Mouse (Mus musculus) forebrain, embryonic 16.5 days (tissue): ENCODE data around the gene Ranbp1. TPM values are rescaled to one million over a fixed set of nuclear protein-coding genes. Genes with fewer than 3 reads are reported as not detected.
A peak's percentile ranks its signal among the peaks of the same experiment; 100 is the strongest.
"Not testable (repeated sequence)": the region's sequence is repeated elsewhere in the genome, so short reads cannot be mapped to it uniquely, and the experiment has no call there.

Experiments
- ATAC-seq: fragments of 200-750 bp; cut with Nextera tagmentation; 2 replicates; pipeline ENCODE4 v1.8.0; 2017; ENCODE audit warnings: mild to moderate bottlenecking, moderate library complexity
- H3K27ac ChIP-seq: fragments of 300-500 bp; sonication (generic); 2 replicates; pipeline ENCODE4 v1.5.1; 2014; ENCODE audit warnings: low read length, control low read depth
- H3K27me3 ChIP-seq: fragments of 300-500 bp; sonication (generic); replicated peaks from 2 replicates; pipeline ENCODE4 v1.6.1; 2014; ENCODE audit warnings: low read length; ENCODE audit not compliant: control insufficient read depth, insufficient read depth
- H3K36me3 ChIP-seq: fragments of 300-500 bp; sonication (generic); 2 replicates; pipeline ENCODE4 v1.6.1; 2014; ENCODE audit not compliant: control insufficient read depth, insufficient read depth
- H3K4me1 ChIP-seq: fragments of 300-500 bp; sonication (generic); replicated peaks from 2 replicates; pipeline ENCODE4 v1.6.1; 2014; ENCODE audit warnings: low read length; ENCODE audit not compliant: control insufficient read depth, insufficient read depth
- H3K4me2 ChIP-seq: fragments of 300-500 bp; sonication (generic); 2 replicates; pipeline ENCODE4 v1.6.1; 2014; ENCODE audit warnings: mild to moderate bottlenecking, low read length, control low read depth
- H3K4me3 ChIP-seq: fragments of 300-500 bp; sonication (generic); replicated peaks from 2 replicates; pipeline ENCODE4 v1.5.1; 2014; ENCODE audit warnings: mild to moderate bottlenecking, low read length, control low read depth
- H3K9ac ChIP-seq: fragments of 300-500 bp; sonication (generic); replicated peaks from 2 replicates; pipeline ENCODE4 v1.6.1; 2014; ENCODE audit warnings: low read depth, low read length, control low read depth
- H3K9me3 ChIP-seq: fragments of 300-500 bp; sonication (generic); 2 replicates; pipeline ENCODE4 v1.6.1; 2016; ENCODE audit warnings: low read length; ENCODE audit not compliant: control insufficient read depth
- WGBS: fragments of 180-500 bp; shearing (Covaris S2); extraction: QIAGEN DNeasy Blood & Tissue Kit; methylation state at CpG from one replicate; pipeline ENCODE4 v1.1.7; 2014; 5-methylcytosine and 5-hydroxymethylcytosine counted together
- polyA plus RNA-seq: library from polyadenylated mRNA; unstranded; fragments of >200 nt; fragmentation: Nextera tagmentation; extraction: Ambion mirVana; gene quantifications from 2 replicates; pipeline ENCODE4 v1.2.1, GENCODE M21; 2015

Ranbp1 gene
- polyA plus RNA-seq = 370 and 388 TPM in 2 replicates

DNA sequence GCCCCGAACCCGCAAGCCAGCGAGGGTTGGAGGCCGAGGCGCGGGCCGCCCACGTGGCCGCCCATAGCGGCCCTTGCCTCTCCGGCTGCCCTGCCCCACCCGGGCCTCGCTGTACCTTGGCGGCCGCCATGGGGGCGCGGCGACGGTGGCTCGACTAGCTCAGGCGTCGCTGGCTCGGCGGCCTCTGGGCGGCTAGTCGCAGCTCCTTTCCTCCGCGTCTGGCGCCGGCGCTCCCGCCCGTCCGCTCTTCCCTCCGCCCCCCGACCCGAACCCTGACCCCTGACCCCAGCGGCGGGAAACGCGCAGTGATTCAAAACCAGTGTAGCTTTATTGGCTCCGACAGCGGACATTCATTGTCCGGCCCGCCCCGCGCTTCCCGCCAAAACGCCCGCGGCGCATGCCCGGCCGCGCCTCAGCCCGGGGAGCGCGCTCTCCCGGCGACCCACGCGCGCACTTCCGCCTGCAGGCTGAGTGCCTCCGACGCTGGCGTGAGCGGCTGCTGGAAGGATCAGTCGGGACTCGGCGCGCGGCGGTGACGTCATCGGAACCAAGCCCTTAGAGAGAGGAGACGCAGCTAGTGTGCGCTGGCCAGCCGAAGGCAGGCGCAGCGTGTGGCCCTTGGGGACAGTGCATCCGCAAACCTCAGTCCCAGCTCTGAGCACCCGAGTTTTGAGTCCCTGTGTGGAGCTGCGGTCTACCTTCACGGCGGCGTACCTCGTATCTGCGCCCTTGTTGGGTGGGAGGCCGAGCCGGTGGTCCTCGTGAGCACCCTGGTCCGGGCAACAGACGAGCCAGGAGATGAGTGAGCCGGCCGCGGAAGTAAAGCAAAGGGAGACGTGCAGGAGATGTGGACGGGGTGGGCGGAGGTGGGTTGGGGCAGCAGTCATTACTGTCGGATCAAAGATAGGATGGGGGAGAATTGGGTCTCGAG is at the start of gene Ranbp1, which contains the start of gene Trmt2a:
Gene Ranbp1 (minus strand): TSS at position 300 of the 931 bp plus-strand sequence.
Gene Trmt2a (plus strand): TSS at position 247 of the 931 bp plus-strand sequence.
- peaks cover 35% of the 10 kb centered on the region for H3K36me3 ChIP-seq
- H3K9me3 ChIP-seq = no peaks in the 10 kb centered on the region
- peak within 1 kb of the TSS; percentile 98 for H3K4me2 ChIP-seq
- H3K9ac ChIP-seq = peak within 1 kb of the TSS; percentile 93
- peak within 1 kb of the TSS; percentile 92 for H3K27ac ChIP-seq
- WGBS = under 1% methylated on average over 99 of the region's 102 CpGs
- peak; percentile 97 for ATAC-seq
- H3K27me3 ChIP-seq = no peaks in the 10 kb centered on the region
- H3K4me1 ChIP-seq = peaks cover 31% of the 10 kb centered on the region
- peak within 1 kb of the TSS; percentile 88 for H3K4me3 ChIP-seq

- H3K27me3 ChIP-seq, H3K9me3 ChIP-seq, H3K36me3 ChIP-seq, ATAC-seq: not testable (repeated sequence)
- Histone ChIP-seq H3K9ac (peak overlapping the region; percentile 35; the same call in 1 of the 2 replicates), H3K27ac (peak overlapping the region; percentile 37; the same call in 1 of the 2 replicates), H3K4me2 (peak overlapping the region; percentile 44), H3K4me1 (peaks cover 30% of the 10 kb centered on the region), H3K4me3 (peak overlapping the region; percentile 100)
- 2% methylated on average over 9 of the region's 10 CpGs for WGBS
These were observed 41.1 kb upstream of the Ranbp1 start for GRCm38 (mm10) chr16:18289614-18290013.

DNA sequence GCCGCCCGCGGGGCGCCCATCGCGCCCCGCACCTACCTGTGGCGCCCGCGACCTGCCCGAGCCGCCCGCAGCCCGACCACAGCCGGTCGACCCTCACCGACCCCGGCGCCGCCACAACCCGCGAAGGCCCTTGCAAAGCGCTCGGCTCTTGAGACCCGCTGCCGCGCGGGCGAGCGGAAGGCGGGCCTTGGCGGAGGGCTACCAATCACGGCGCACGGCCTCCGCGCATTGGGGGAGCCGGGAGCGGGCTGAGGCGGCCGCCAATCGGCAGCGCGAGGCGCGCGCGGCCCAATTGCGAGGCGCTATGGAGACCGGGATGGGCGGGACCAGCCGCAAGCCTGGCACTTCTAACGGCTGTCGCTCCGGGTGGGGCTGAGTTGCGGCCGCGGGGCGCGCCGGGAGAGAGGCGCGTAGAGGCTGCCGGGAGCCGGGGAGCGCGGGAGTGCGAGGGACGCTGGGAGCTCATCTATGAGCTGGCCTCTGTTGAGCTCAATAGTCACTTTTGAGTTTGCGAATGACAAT is 40.6 kb upstream of the Ranbp1 start, which contains the start of gene Dgcr8:
Gene Dgcr8 (minus strand): TSS at position 180 of the 522 bp plus-strand sequence.
- under 1% methylated on average over 58 of the region's 71 CpGs for WGBS
- H3K9me3 ChIP-seq = no peaks in the 10 kb centered on the region
- peak within 1 kb of the TSS; percentile 82 for H3K27ac ChIP-seq
- peak; percentile 100 for ATAC-seq
- no peaks in the 10 kb centered on the region for H3K27me3 ChIP-seq
- 0 out of 2 replicates have a peak, but pooled peaks cover 4% of the 10 kb centered on the region for H3K36me3 ChIP-seq
- peak within 1 kb of the TSS; percentile 97 for H3K9ac ChIP-seq
- peak within 1 kb of the TSS; percentile 100 for H3K4me3 ChIP-seq
- peaks cover 30% of the 10 kb centered on the region for H3K4me1 ChIP-seq
- H3K4me2 ChIP-seq = peak within 1 kb of the TSS; percentile 98

DNA sequence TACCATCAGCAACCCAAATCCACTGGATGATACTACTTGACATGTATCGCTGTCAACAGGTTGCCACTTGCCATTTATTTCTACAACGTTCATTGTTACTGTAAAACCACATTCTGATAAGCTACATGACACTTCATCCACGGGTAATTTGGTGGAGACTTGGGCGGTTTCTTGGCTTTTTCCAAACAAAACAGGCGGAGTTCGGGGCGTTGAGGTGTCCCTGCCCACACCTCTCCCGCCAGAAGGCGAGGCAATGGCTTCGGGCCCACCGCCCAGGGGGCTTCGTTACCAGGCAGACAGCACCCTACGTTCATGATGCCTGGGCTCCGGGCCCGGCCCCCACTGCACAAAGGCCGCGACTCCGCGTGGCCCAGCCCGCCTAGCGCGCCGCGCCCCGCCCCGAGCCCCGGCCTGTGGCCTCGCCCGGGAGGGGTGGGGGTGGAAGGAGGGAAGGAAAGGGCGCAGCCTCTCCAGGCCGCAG is 40.1 kb upstream of the Ranbp1 start:
- H3K36me3 ChIP-seq = peaks cover 7% of the 10 kb centered on the region
- no peaks in the 10 kb centered on the region for H3K27me3 ChIP-seq
- peaks cover 30% of the 10 kb centered on the region for H3K4me1 ChIP-seq
- under 1% methylated on average over 30 of the region's 31 CpGs for WGBS
- H3K9me3 ChIP-seq = no peaks in the 10 kb centered on the region
- peak overlapping the region; percentile 97 for H3K9ac ChIP-seq
- peak overlapping the region; percentile 82 for H3K27ac ChIP-seq
- H3K4me3 ChIP-seq = peak overlapping the region; percentile 100
- ATAC-seq = peak; percentile 68
- peak overlapping the region; percentile 98 for H3K4me2 ChIP-seq

- peak overlapping the region; percentile 100 for H3K4me3 ChIP-seq
- peaks cover 12% of the 10 kb centered on the region for H3K36me3 ChIP-seq
- H3K27me3 ChIP-seq = no peaks in the 10 kb centered on the region
- peak overlapping the region; percentile 97 for H3K9ac ChIP-seq
- under 1% methylated on average over 4 of the region's 4 CpGs for WGBS
- no peak overlapping the region; the same call in 1 of the 2 replicates for H3K27ac ChIP-seq
- ATAC-seq = no peak
- H3K9me3 ChIP-seq = no peaks in the 10 kb centered on the region
- peak overlapping the region; percentile 98 for H3K4me2 ChIP-seq
- peaks cover 30% of the 10 kb centered on the region for H3K4me1 ChIP-seq
These were observed 39.6 kb upstream of the Ranbp1 start for GRCm38 (mm10) chr16:18288166-18288565.

- H3K9ac ChIP-seq = no peak overlapping the region
- H3K27me3 ChIP-seq = no peaks in the 10 kb centered on the region
- H3K27ac ChIP-seq = no peak overlapping the region
- peaks cover 57% of the 10 kb centered on the region for H3K36me3 ChIP-seq
- WGBS = 67% methylated on average over 2 of the region's 2 CpGs
- H3K4me2 ChIP-seq = no peak overlapping the region
- no peaks in the 10 kb centered on the region for H3K4me1 ChIP-seq
- no peak for ATAC-seq
- no peaks in the 10 kb centered on the region for H3K9me3 ChIP-seq
- H3K4me3 ChIP-seq = no peak overlapping the region
These were observed 26.6 kb upstream of the Ranbp1 start for GRCm38 (mm10) chr16:18275166-18275565.

DNA sequence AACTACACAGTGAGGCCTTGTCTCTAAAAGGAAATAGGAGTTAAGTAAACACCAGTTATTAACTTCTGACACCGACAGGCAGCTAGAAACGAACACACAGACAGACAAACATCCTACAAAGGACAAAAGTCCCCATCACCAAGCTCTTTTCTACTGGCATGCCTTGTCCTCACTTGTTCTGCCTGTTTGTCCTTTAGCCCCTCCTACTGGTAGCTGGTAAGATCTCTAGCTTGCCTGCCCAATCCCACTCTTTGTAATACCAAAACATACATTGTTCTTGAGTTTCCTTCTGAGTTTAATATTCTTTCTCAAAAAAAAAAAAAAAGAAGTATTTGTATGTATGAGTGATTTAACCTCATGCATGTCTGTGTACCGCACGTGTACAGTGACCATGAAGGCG is 19.6 kb upstream of the Ranbp1 start:
- Histone ChIP-seq H3K9ac (no peak overlapping the region), H3K4me2 (no peak overlapping the region), H3K36me3 (peaks cover 53% of the 10 kb centered on the region), H3K27me3 (no peaks in the 10 kb centered on the region), H3K4me3 (no peak overlapping the region), H3K9me3 (no peaks in the 10 kb centered on the region), H3K27ac (no peak overlapping the region), H3K4me1 (no peaks in the 10 kb centered on the region)
- WGBS = 91% methylated on average over 5 of the region's 5 CpGs
- no peak for ATAC-seq

DNA sequence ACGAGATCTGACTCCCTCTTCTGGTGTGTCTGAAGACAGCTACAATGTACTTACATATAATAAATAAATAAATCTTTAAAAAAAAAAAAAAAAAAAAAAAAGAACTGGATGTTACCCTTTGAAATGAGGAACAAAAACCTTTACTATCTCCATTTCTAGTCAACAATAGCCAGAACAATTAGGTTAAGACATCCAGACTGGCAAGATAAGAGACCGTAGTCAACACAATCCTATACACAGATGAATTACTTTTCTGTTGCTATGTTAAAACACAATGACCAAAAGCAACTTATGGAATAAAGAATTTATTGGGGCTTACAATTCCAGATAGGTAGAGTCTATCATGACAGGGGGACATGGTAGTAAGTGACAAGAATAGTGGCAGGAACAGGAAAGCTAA is 16.5 kb upstream of the Ranbp1 start:
- no peaks in the 10 kb centered on the region for H3K9me3 ChIP-seq
- H3K27ac ChIP-seq = no peak overlapping the region
- peaks cover 40% of the 10 kb centered on the region for H3K36me3 ChIP-seq
- no peak overlapping the region for H3K9ac ChIP-seq
- ATAC-seq = no peak
- no peak overlapping the region for H3K4me2 ChIP-seq
- H3K4me1 ChIP-seq = no peaks in the 10 kb centered on the region
- H3K4me3 ChIP-seq = no peak overlapping the region
- WGBS = 74% methylated on average over 2 of the region's 2 CpGs
- H3K27me3 ChIP-seq = no peaks in the 10 kb centered on the region

- peaks cover 58% of the 10 kb centered on the region for H3K36me3 ChIP-seq
- no peaks in the 10 kb centered on the region for H3K4me1 ChIP-seq
- 94% methylated on average over 2 of the region's 2 CpGs for WGBS
- no peak within 1 kb of the TSS for H3K4me2 ChIP-seq
- H3K9ac ChIP-seq = no peak within 1 kb of the TSS
- H3K27ac ChIP-seq = no peak within 1 kb of the TSS
- H3K27me3 ChIP-seq = no peaks in the 10 kb centered on the region
- no peaks in the 10 kb centered on the region for H3K9me3 ChIP-seq
- ATAC-seq = no peak
- H3K4me3 ChIP-seq = no peak within 1 kb of the TSS
These were observed 9.7 kb upstream of the Ranbp1 start, which contains the start of gene Gm49776 for GRCm38 (mm10) chr16:18258221-18258620. Gene Gm49776, minus strand, starts transcription at chr16:18258321.
